In the genomic region with DNA sequence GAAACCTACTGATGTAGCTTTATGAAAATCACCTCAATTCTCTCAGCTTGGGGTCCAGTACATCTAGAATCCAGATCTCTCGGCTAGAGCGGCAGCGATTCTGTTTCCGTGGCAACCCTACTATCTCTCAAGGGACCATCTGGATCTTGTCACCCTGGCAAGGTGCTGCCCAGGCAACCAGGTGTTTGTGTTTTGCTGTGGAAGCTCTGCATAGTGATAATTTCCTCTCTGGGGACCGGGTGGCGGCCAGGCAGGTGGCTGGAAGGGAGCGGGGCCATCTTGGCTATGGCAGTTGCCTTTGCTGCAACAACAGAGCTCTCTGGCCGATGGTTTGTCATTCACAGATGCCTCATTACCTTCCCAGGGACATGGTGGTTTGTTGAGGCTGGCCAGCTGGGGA, we compare ENCODE assay signal across 10 mouse cellular contexts.
DNase-seq lines count a peak whose midpoint lies in the region; ATAC-seq lines count a peak whose summit lies in the region.
"Had no signal": no experiment of that assay in that cellular context is flagged by ENCODE, and none has a peak within 500 bp of the region (broad histone marks: within the 10 kb centered on the region; RNA-seq: fewer than 3 reads in every experiment).

No protein-coding gene starts in this region.

- H3K9ac ChIP-seq in hindbrain, embryonic 11.5 days (ENCODE audit: low read depth, low read length), result no peak overlapping the region
- no peak overlapping the region for H3K9ac ChIP-seq in midbrain, embryonic 14.5 days (replicated peaks; ENCODE audit: low read length)

- intact Hi-C loops in heart, postnatal 25 days (cut with DNase I), result no loop called here

- H3K27ac ChIP-seq in hindbrain, embryonic 11.5 days (ENCODE audit: low read depth, low read length), result peak overlapping the region; percentile 19; the same call in 1 of the 2 replicates
- H3K27ac ChIP-seq in midbrain, embryonic 14.5 days (replicated peaks; ENCODE audit: low read depth, low read length), result peak overlapping the region; percentile 77

- H3K4me2 ChIP-seq in hindbrain, embryonic 11.5 days (replicated peaks; ENCODE audit: low read depth, low read length), result no peak overlapping the region
- H3K4me2 ChIP-seq in midbrain, embryonic 14.5 days (ENCODE audit: low read length), result no peak overlapping the region
- H3K4me2 ChIP-seq: liver, embryonic 11.5 days had no signal

- 76% methylated on average over 8 of the region's 8 CpGs for WGBS in hindbrain, embryonic 11.5 days
- 57% methylated on average over 8 of the region's 8 CpGs for WGBS in midbrain, embryonic 14.5 days

- ATAC-seq in hindbrain, embryonic 11.5 days (ENCODE audit: low FRiP score), result no peak
- ATAC-seq in midbrain, embryonic 14.5 days (ENCODE audit: low FRiP score, low TSS enrichment), result no peak

- no peak overlapping the region for H3K4me3 ChIP-seq in hindbrain, embryonic 11.5 days (ENCODE audit: low read depth, low read length)
- H3K4me3 ChIP-seq in midbrain, embryonic 14.5 days (replicated peaks; ENCODE audit: low read depth, low read length), result no peak overlapping the region

- peak; percentile 60 for DNase-seq in layer of hippocampus, adult 9-11 months
- DNase-seq in layer of hippocampus, postnatal 14 days (ENCODE audit: low spot score in 2 of 2), result no peak
- DNase-seq in brain, adult 2 months (ENCODE audit: low read depth, low spot score), result peak; percentile 55
- no peak for DNase-seq in hindbrain, embryonic 11.5 days (ENCODE audit: low spot score)
- peak; percentile 66 for DNase-seq in midbrain, embryonic 14.5 days
- DNase-seq in cerebellum, adult 9-11 months, result no peak
- DNase-seq in urinary bladder, postnatal 36 days (ENCODE audit: low spot score in 2 of 2), result no peak
- no peak for DNase-seq in heart, postnatal 25 days (ENCODE audit: low spot score)
- DNase-seq: right cerebral cortex, postnatal 14 days had no signal

- no peaks in the 10 kb centered on the region for H3K27me3 ChIP-seq in hindbrain, embryonic 11.5 days (ENCODE audit: control insufficient read depth, insufficient read depth, low read length)
- no peaks in the 10 kb centered on the region for H3K27me3 ChIP-seq in midbrain, embryonic 14.5 days (ENCODE audit: control insufficient read depth, insufficient read depth, low read length)

- no peaks in the 10 kb centered on the region for H3K9me3 ChIP-seq in hindbrain, embryonic 11.5 days (ENCODE audit: control insufficient read depth, low read length)
- H3K9me3 ChIP-seq in midbrain, embryonic 14.5 days (ENCODE audit: control insufficient read depth, low read length), result no peaks in the 10 kb centered on the region

- no peaks in the 10 kb centered on the region for H3K36me3 ChIP-seq in hindbrain, embryonic 11.5 days (ENCODE audit: control insufficient read depth, insufficient read depth, low read length)
- peaks cover 47% of the 10 kb centered on the region for H3K36me3 ChIP-seq in midbrain, embryonic 14.5 days (ENCODE audit: control insufficient read depth, insufficient read depth, low read length)

- peaks cover 11% of the 10 kb centered on the region for H3K4me1 ChIP-seq in hindbrain, embryonic 11.5 days (replicated peaks; ENCODE audit: control insufficient read depth, insufficient read depth, low read length)
- H3K4me1 ChIP-seq in midbrain, embryonic 14.5 days (ENCODE audit: control insufficient read depth, insufficient read depth, low read length), result peaks cover 41% of the 10 kb centered on the region

Comparison
In these comparisons a context has a peak if more than half of its experiments do, and no peak if none do; other contexts are left out.
1. DNase-seq: peak in layer of hippocampus, adult 9-11 months (single experiment), brain, adult 2 months (single experiment) and midbrain, embryonic 14.5 days (single experiment); none in layer of hippocampus, postnatal 14 days (0 of 2), hindbrain, embryonic 11.5 days (single experiment), cerebellum, adult 9-11 months (single experiment), urinary bladder, postnatal 36 days (0 of 2) and heart, postnatal 25 days (single experiment).